Mouse (Mus musculus): Measurements from ENCODE around the gene Hnrnph1. TPM values are rescaled to one million over a fixed set of nuclear protein-coding genes. Genes with fewer than 3 reads are reported as not detected.

Hnrnph1 gene
- polyA plus RNA-seq (2014; fragmentation: Nextera tagmentation; extraction: Ambion mirVana) = 598 and 606 TPM in 2 replicates

DNA sequence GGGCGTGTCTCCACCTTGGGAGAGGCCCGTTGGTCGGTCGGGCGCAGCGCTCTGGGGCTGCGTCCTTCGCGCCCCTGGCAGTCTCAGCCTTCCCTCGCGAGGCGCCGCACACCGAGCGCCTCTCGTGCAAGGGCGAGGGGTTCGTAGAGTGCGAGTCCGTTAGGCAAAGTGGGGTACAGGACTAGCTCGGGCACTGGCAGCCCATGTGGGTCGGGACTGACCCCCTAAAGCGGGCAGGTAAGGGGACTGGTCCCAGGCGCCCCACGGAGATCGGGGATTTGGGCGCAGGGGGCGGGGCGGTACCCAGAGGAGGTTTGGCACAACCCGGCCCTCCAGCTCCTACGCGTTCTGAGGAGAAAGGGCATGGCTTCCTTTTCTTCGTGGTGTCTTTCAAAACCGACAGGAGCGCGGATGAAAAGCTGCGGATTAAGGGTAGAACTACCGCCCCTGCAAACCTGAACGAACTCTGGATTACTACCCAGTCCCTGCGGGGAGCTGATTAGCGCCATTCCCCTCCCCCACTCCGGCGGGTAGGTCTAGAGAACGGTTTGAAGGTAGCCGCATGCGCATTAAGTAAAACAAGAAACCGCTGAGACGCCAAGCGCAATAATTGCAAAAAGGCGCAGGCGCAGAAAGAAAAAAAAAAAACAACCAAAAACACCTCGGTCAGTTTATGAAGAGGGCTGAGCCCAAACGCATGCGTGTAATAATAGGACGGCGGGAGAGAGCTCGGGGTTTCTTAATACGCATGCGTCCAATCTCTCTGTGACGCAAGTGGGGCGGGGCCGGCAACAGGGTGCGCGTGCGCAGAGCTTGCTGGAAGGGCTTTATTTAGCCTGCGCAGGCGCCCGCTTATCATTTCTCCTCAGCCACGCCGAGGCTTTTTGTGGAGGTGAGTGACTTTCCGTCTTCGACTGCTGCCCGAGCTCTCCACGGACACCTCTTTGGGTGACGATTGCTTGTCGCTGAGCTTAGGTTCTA lies at the start of gene Hnrnph1:
Hnrnph1 (plus strand) TSS at position 80 of the 981 bp plus-strand sequence.
- H3K4me2 ChIP-seq (replicated peaks; ENCODE audit: low read depth, low read length) = peak within 1 kb of the TSS; percentile 95
- WGBS = under 1% methylated on average over 76 of the region's 76 CpGs
- H3K36me3 ChIP-seq (ENCODE audit: control insufficient read depth, insufficient read depth, low read length) = peaks cover 25% of the 10 kb centered on the region
- ATAC-seq (ENCODE audit: low FRiP score, low TSS enrichment) = peak; percentile 92
- H3K4me1 ChIP-seq (ENCODE audit: control insufficient read depth, insufficient read depth, low read length) = peaks cover 19% of the 10 kb centered on the region
- H3K27me3 ChIP-seq (ENCODE audit: control insufficient read depth, insufficient read depth, low read length) = no peaks in the 10 kb centered on the region
- H3K4me3 ChIP-seq (ENCODE audit: low read length) = peak within 1 kb of the TSS; percentile 61
- H3K9me3 ChIP-seq (ENCODE audit: control insufficient read depth, low read length) = no peaks in the 10 kb centered on the region
- peak within 1 kb of the TSS; percentile 94 for H3K9ac ChIP-seq (ENCODE audit: low read depth, low read length)
- H3K27ac ChIP-seq (ENCODE audit: low read depth, low read length) = peak within 1 kb of the TSS; percentile 99

DNA sequence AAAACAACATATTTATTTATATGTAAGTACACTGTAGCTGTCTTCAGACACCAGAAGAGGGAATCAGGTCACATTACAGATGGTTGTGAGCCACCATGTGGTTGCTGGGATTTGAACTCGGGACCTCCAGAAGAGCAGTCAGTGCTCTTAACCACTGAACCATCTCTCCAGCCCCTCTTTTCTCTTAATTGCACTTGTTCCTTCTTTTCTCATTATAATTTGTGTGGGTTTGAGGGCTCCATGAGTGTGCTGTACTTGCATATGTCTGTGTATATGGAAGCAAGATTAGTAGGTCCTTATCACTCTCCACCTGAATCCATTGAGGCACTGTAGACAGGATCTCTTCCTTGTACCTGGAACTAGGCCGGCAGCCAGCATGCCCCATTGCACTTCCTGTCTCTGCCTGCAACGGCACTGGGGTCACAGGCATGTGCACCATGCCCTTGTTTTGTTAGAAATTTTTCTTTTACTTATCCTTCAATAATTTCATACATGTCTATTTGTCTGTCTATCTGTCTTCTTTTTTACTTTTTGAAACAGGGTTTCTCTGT lies 48.6 kb upstream of the Hnrnph1 start:
- no peak overlapping the region for H3K4me3 ChIP-seq (ENCODE audit: low read length)
- H3K4me1 ChIP-seq (ENCODE audit: control insufficient read depth, insufficient read depth, low read length) = peaks cover 10% of the 10 kb centered on the region
- no peak overlapping the region for H3K9ac ChIP-seq (ENCODE audit: low read depth, low read length)
- no peak for ATAC-seq (ENCODE audit: low FRiP score, low TSS enrichment)
- no peak overlapping the region for H3K4me2 ChIP-seq (replicated peaks; ENCODE audit: low read depth, low read length)
- no peak overlapping the region for H3K27ac ChIP-seq (ENCODE audit: low read depth, low read length)
- H3K9me3 ChIP-seq (ENCODE audit: control insufficient read depth, low read length) = no peaks in the 10 kb centered on the region
- 85% methylated on average over 3 of the region's 3 CpGs for WGBS
- no peaks in the 10 kb centered on the region for H3K27me3 ChIP-seq (ENCODE audit: control insufficient read depth, insufficient read depth, low read length)
- H3K36me3 ChIP-seq (ENCODE audit: control insufficient read depth, insufficient read depth, low read length) = no peaks in the 10 kb centered on the region

DNA sequence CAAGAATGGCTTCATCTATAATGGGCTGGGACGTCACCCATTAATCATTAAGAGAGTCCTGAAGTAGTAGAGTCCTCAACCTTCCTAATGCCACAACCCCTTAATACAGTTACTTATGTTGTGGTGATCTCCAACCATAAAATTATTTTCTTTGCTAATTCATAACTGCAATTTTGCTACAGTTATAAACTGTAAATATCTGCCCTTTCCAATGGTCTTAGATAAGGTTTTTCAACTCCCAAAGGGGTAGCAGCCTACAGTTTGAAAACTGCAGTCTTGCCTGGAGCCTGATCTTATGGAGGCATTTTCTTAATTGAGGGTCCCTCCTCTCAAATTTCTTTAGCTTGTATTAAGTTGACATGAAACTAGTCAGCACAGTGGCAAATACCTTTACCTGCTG lies 47.4 kb upstream of the Hnrnph1 start:
- no peaks in the 10 kb centered on the region for H3K9me3 ChIP-seq (ENCODE audit: control insufficient read depth, low read length)
- H3K9ac ChIP-seq (ENCODE audit: low read depth, low read length) = no peak overlapping the region
- 100% methylated on average over 1 of the region's 1 CpGs for WGBS
- no peak overlapping the region for H3K4me2 ChIP-seq (replicated peaks; ENCODE audit: low read depth, low read length)
- H3K27me3 ChIP-seq (ENCODE audit: control insufficient read depth, insufficient read depth, low read length) = no peaks in the 10 kb centered on the region
- H3K27ac ChIP-seq (ENCODE audit: low read depth, low read length) = no peak overlapping the region
- no peak for ATAC-seq (ENCODE audit: low FRiP score, low TSS enrichment)
- peaks cover 4% of the 10 kb centered on the region; the same call in 1 of the 2 replicates for H3K4me1 ChIP-seq (ENCODE audit: control insufficient read depth, insufficient read depth, low read length)
- H3K4me3 ChIP-seq (ENCODE audit: low read length) = no peak overlapping the region
- H3K36me3 ChIP-seq (ENCODE audit: control insufficient read depth, insufficient read depth, low read length) = no peaks in the 10 kb centered on the region

DNA sequence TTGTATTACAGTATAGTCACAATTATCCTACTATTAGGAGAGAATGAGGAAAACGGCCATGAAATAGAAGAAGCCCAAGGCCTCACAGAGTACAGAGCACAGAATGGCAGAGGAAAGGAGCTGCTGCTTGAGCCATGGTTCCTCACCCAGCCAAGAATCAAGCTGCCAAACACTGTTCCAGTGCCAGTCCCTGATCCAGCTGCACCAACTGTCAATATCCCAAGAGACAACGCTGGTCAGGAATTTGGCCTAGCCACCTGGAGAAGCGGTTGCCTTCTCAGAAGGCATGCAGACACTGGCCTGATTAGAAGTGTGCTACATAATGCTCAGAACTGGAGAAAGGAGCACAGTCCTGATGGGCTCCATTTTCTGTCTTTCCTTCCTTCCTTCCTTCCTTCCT lies 43.6 kb upstream of the Hnrnph1 start:
- WGBS = 87% methylated on average over 3 of the region's 3 CpGs
- no peaks in the 10 kb centered on the region for H3K36me3 ChIP-seq (ENCODE audit: control insufficient read depth, insufficient read depth, low read length)
- no peak for ATAC-seq (ENCODE audit: low FRiP score, low TSS enrichment)
- no peak overlapping the region for H3K4me2 ChIP-seq (replicated peaks; ENCODE audit: low read depth, low read length)
- H3K9ac ChIP-seq (ENCODE audit: low read depth, low read length) = no peak overlapping the region
- no peak overlapping the region for H3K27ac ChIP-seq (ENCODE audit: low read depth, low read length)
- no peaks in the 10 kb centered on the region for H3K9me3 ChIP-seq (ENCODE audit: control insufficient read depth, low read length)
- no peaks in the 10 kb centered on the region for H3K4me1 ChIP-seq (ENCODE audit: control insufficient read depth, insufficient read depth, low read length)
- no peak overlapping the region for H3K4me3 ChIP-seq (ENCODE audit: low read length)
- H3K27me3 ChIP-seq (ENCODE audit: control insufficient read depth, insufficient read depth, low read length) = no peaks in the 10 kb centered on the region

DNA sequence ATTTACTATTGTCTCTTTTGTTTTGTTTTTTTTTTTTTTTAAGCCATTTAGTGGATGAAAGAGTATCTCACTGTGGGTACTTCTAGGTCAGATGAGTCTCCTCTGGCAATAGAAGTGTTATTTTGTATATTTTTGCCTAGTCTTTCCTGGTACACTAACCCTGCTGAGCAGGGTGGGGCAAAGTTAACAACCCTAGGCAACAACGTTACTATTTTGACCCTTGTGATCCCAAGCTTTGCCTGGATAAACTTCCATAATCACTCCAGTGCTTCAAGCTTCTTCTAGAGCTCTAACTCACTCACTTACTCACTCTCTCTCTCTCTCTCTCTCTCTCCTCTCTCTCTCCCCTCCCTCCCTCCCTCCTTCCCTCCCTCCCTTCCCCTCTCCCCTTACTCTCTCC lies 40.7 kb upstream of the Hnrnph1 start:
- H3K4me2 ChIP-seq (replicated peaks; ENCODE audit: low read depth, low read length) = no peak overlapping the region
- no peak overlapping the region for H3K4me3 ChIP-seq (ENCODE audit: low read length)
- no peaks in the 10 kb centered on the region for H3K36me3 ChIP-seq (ENCODE audit: control insufficient read depth, insufficient read depth, low read length)
- H3K4me1 ChIP-seq (ENCODE audit: control insufficient read depth, insufficient read depth, low read length) = no peaks in the 10 kb centered on the region
- no peaks in the 10 kb centered on the region for H3K27me3 ChIP-seq (ENCODE audit: control insufficient read depth, insufficient read depth, low read length)
- WGBS = 28% methylated on average over 1 of the region's 1 CpGs
- no peak overlapping the region for H3K27ac ChIP-seq (ENCODE audit: low read depth, low read length)
- no peak for ATAC-seq (ENCODE audit: low FRiP score, low TSS enrichment)
- no peaks in the 10 kb centered on the region for H3K9me3 ChIP-seq (ENCODE audit: control insufficient read depth, low read length)
- H3K9ac ChIP-seq (ENCODE audit: low read depth, low read length) = no peak overlapping the region

DNA sequence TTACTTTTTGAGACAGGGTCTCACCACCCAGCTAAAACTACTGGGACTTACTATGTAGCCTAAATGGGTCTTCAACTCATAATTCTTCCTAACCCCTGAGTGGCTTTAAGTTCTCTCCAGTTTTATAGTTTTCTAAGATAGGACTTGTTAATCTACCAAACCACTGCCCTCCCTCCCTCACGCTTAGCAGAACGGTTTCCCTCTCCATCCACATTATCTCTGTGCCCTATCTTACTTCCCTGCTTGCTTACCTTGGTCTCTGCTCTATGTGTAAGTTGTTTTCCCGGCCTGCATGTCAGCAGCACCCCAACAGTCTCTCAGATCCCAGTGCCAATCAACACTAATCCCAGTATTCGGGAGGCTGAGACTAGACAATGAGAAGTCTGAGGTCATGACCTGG lies 39.9 kb upstream of the Hnrnph1 start:
- 70% methylated on average over 4 of the region's 4 CpGs for WGBS
- Histone ChIP-seq H3K4me3 (ENCODE audit: low read length) (no peak overlapping the region), H3K4me1 (ENCODE audit: control insufficient read depth, insufficient read depth, low read length) (no peaks in the 10 kb centered on the region), H3K9ac (ENCODE audit: low read depth, low read length) (no peak overlapping the region), H3K27ac (ENCODE audit: low read depth, low read length) (no peak overlapping the region), H3K36me3 (ENCODE audit: control insufficient read depth, insufficient read depth, low read length) (no peaks in the 10 kb centered on the region), H3K4me2 (replicated peaks; ENCODE audit: low read depth, low read length) (no peak overlapping the region), H3K9me3 (ENCODE audit: control insufficient read depth, low read length) (no peaks in the 10 kb centered on the region), H3K27me3 (ENCODE audit: control insufficient read depth, insufficient read depth, low read length) (no peaks in the 10 kb centered on the region)
- ATAC-seq (ENCODE audit: low FRiP score, low TSS enrichment) = no peak

DNA sequence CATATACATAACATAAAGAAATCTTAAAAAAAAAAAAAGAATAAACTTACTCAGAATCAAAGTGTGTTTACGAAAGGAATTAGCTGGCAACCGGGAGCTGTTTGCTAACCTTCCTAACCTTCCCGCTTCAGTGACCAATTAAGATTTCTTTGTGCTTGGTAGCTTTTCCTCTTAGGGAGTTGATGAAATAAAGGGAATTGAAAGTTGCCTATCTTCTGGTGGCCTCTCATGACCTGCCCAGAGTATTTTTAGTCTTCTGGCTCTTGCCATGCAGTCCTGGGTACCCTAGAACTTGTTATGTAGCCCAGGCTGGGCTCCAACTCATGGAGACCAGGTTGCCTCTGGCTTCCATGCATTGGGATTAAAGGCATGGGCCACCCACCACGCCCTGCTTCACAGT lies 31.3 kb upstream of the Hnrnph1 start:
- Histone ChIP-seq H3K9ac (ENCODE audit: low read depth, low read length) (no peak overlapping the region), H3K36me3 (ENCODE audit: control insufficient read depth, insufficient read depth, low read length) (no peaks in the 10 kb centered on the region), H3K27ac (ENCODE audit: low read depth, low read length) (no peak overlapping the region), H3K9me3 (ENCODE audit: control insufficient read depth, low read length) (no peaks in the 10 kb centered on the region), H3K4me3 (ENCODE audit: low read length) (no peak overlapping the region), H3K4me1 (ENCODE audit: control insufficient read depth, insufficient read depth, low read length) (no peaks in the 10 kb centered on the region), H3K4me2 (replicated peaks; ENCODE audit: low read depth, low read length) (no peak overlapping the region), H3K27me3 (ENCODE audit: control insufficient read depth, insufficient read depth, low read length) (no peaks in the 10 kb centered on the region)
- WGBS = 81% methylated on average over 4 of the region's 4 CpGs
- ATAC-seq (ENCODE audit: low FRiP score, low TSS enrichment) = no peak

DNA sequence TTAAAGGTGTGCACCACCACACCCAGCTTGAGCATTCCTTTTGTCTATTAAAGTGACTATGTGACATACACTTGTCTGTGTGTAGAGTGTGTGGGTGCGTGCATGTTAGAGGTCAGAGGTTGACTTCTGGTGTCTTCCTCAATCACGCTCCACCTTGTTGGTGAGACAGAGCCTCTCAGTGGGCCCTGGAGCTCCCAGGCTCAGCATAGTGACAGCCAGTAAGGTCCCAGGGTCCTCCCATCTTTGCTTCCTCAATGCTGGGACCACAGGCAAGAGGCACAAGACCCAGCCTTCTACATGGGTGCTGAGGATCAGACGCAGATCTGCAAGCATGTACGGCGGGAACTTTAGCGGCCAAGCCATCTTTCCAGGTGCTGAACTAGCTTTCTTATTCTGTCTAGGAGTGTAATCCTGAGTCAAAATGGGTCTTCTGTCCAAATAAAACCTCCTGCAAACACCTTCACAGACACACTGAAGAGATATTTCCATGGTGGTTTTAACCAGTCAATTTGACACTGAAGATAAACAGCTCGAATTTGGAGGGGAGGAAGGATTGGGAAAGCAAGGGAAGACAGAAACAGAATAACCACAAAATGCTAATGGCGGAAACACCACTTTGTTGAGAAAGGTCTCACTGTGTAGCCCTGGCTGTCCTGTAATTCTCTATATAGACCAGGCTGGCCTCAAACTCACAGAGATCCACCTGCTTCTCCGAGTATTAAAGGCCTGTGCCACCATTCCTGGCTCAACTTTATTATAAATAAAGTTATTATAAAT lies 30.3 kb upstream of the Hnrnph1 start:
- no peaks in the 10 kb centered on the region for H3K27me3 ChIP-seq (ENCODE audit: control insufficient read depth, insufficient read depth, low read length)
- no peak for ATAC-seq (ENCODE audit: low FRiP score, low TSS enrichment)
- H3K27ac ChIP-seq (ENCODE audit: low read depth, low read length) = no peak overlapping the region
- no peaks in the 10 kb centered on the region for H3K9me3 ChIP-seq (ENCODE audit: control insufficient read depth, low read length)
- no peaks in the 10 kb centered on the region for H3K4me1 ChIP-seq (ENCODE audit: control insufficient read depth, insufficient read depth, low read length)
- H3K36me3 ChIP-seq (ENCODE audit: control insufficient read depth, insufficient read depth, low read length) = no peaks in the 10 kb centered on the region
- H3K4me2 ChIP-seq (replicated peaks; ENCODE audit: low read depth, low read length) = no peak overlapping the region
- no peak overlapping the region for H3K4me3 ChIP-seq (ENCODE audit: low read length)
- 88% methylated on average over 9 of the region's 9 CpGs for WGBS
- H3K9ac ChIP-seq (ENCODE audit: low read depth, low read length) = no peak overlapping the region
